Mouse (Mus musculus): ENCODE results near the gene Gm45713.

DNA sequence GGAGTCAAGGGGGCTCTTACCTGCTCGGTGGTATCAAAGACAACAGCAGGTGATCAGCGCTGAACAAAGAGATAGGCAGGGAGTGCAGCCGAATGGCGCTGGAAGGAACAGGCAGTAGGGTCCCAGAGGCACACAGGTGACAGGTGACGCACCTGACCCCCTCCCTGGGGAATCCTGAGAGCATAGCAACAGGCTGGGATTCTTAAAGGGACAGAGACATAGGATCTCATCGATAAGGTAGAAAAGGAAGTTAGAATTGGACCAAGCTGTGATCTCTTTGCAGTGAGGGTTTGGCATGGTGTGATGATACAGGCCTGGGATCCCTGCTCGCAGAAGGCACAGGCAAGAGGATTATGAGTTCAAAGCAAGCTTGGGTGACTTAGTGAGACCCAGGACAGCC, 43.4 kb upstream of the Gm45713 start, which contains the start of gene Gfy:
- no peak for TF ChIP-seq POLR2A (IDR thresholded peaks at IDR 0.05; ENCODE audit: borderline replicate concordance, insufficient read depth, low read length)
- TF ChIP-seq CTCF (IDR thresholded peaks at IDR 0.05; ENCODE audit: borderline replicate concordance, insufficient read depth, low read depth, low read length) = no peak
